Mouse (Mus musculus): ENCODE measurements around the gene Wbp1. TPM values are rescaled to one million over a fixed set of nuclear protein-coding genes. Genes with fewer than 3 reads are reported as not detected.

Wbp1 gene
- polyA plus RNA-seq, 1 experiment from 2014 or later = 113 TPM

GRCm38 (mm10) chr6:83136881-83137575 lies 15.7 kb upstream of the Wbp1 start:
- DNase-seq (ENCODE audit: low spot score) = peak; percentile 90
- Histone ChIP-seq H3K4me3 (peak overlapping the region; percentile 79), H3K4me1 (peaks cover 50% of the 10 kb centered on the region), H3K36me3 (no peaks in the 10 kb centered on the region), H3K27ac (peak overlapping the region; percentile 99), H3K9me3 (no peaks in the 10 kb centered on the region), H3K27me3 (ENCODE audit: insufficient read depth, poor library complexity, severe bottlenecking) (peaks cover 20% of the 10 kb centered on the region)
- under 1% methylated on average over 26 of the region's 26 CpGs for WGBS

DNA sequence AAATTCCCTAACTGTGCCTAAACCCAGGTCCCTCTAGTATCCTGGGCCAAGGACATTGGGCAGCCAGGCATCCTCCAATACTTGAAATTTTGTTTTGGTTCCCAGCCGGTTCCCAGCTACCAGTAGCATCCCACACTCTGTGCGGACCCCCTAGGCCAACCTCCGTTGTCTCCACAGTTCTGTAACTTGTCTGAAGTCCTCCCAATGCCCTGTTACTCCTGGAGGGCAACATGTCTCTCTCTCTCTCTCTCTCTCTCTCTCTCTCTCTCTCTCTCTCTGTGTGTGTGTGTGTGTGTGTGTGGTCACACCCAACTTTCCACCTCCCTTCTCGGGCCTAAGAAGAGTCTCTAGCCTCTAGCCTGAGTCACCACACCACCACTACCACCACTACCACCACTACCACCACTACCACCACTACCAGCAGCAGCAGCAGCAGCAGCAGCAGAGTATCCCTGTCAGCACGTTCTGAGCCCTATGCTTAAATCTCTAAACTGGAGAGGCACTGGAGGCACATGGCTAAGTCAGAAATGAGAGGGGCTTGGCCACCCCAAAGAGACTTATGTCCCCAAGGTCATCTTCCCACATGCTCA lies 15.0 kb upstream of the Wbp1 start:
- peaks cover 44% of the 10 kb centered on the region for H3K4me1 ChIP-seq
- peak overlapping the region; percentile 79 for H3K4me3 ChIP-seq
- no peaks in the 10 kb centered on the region for H3K9me3 ChIP-seq
- H3K27me3 ChIP-seq (ENCODE audit: insufficient read depth, poor library complexity, severe bottlenecking) = peaks cover 17% of the 10 kb centered on the region
- DNase-seq (ENCODE audit: low spot score) = no peak
- WGBS = 9% methylated on average over 5 of the region's 5 CpGs
- H3K36me3 ChIP-seq = no peaks in the 10 kb centered on the region
- H3K27ac ChIP-seq = peak overlapping the region; percentile 99

DNA sequence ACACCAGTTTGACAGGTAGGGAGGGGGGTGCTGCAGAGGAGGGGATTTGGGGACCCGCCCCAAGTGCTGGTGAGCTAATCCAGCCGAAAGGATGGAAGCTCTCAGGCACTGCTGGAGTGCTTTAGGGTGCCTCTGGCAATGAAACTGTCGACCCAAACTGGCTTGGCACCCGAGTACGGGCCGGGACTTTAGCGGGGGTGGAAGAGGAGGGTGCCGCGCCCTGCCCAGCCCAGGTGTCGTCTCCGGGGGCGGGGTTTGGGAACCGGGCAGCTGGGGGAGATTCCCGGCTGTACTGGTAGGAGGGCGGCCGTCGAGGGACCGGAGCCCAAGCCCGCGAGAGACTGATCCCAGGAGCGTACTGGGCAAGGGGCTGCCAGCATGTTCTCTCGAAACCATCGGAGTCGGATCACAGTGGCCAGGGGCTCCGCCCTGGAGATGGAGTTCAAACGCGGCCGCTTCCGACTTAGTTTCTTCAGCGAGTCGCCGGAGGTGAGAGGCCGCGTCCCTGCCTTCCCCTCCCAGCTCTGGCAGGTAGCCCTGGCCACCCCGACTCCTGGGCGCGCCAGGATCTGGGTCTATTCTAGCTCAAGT lies 14.3 kb upstream of the Wbp1 start:
- 4% methylated on average over 37 of the region's 37 CpGs for WGBS
- peaks cover 15% of the 10 kb centered on the region for H3K27me3 ChIP-seq (ENCODE audit: insufficient read depth, poor library complexity, severe bottlenecking)
- H3K27ac ChIP-seq = peak overlapping the region; percentile 99
- H3K9me3 ChIP-seq = no peaks in the 10 kb centered on the region
- peak overlapping the region; percentile 79 for H3K4me3 ChIP-seq
- H3K36me3 ChIP-seq = no peaks in the 10 kb centered on the region
- no peak for DNase-seq (ENCODE audit: low spot score)
- peaks cover 41% of the 10 kb centered on the region for H3K4me1 ChIP-seq

GRCm38 (mm10) chr6:83134951-83135513 lies 13.7 kb upstream of the Wbp1 start, which contains the start of gene Rtkn:
Rtkn (plus strand) TSS chr6:83135463.
- H3K9me3 ChIP-seq = no peaks in the 10 kb centered on the region
- peaks cover 41% of the 10 kb centered on the region for H3K4me1 ChIP-seq
- no peaks in the 10 kb centered on the region for H3K36me3 ChIP-seq
- WGBS = 57% methylated on average over 7 of the region's 7 CpGs
- H3K27ac ChIP-seq = peak within 1 kb of the TSS; percentile 99
- no peak for DNase-seq (ENCODE audit: low spot score)
- peak within 1 kb of the TSS; percentile 79 for H3K4me3 ChIP-seq
- H3K27me3 ChIP-seq (ENCODE audit: insufficient read depth, poor library complexity, severe bottlenecking) = peaks cover 15% of the 10 kb centered on the region

GRCm38 (mm10) chr6:83134226-83134625 lies 12.9 kb upstream of the Wbp1 start:
- Histone ChIP-seq H3K4me1 (peaks cover 38% of the 10 kb centered on the region), H3K27me3 (ENCODE audit: insufficient read depth, poor library complexity, severe bottlenecking) (peaks cover 15% of the 10 kb centered on the region), H3K36me3 (no peaks in the 10 kb centered on the region), H3K27ac (no peak overlapping the region), H3K4me3 (no peak overlapping the region), H3K9me3 (no peaks in the 10 kb centered on the region)
- WGBS = 70% methylated on average over 3 of the region's 3 CpGs
- no peak for DNase-seq (ENCODE audit: low spot score)

DNA sequence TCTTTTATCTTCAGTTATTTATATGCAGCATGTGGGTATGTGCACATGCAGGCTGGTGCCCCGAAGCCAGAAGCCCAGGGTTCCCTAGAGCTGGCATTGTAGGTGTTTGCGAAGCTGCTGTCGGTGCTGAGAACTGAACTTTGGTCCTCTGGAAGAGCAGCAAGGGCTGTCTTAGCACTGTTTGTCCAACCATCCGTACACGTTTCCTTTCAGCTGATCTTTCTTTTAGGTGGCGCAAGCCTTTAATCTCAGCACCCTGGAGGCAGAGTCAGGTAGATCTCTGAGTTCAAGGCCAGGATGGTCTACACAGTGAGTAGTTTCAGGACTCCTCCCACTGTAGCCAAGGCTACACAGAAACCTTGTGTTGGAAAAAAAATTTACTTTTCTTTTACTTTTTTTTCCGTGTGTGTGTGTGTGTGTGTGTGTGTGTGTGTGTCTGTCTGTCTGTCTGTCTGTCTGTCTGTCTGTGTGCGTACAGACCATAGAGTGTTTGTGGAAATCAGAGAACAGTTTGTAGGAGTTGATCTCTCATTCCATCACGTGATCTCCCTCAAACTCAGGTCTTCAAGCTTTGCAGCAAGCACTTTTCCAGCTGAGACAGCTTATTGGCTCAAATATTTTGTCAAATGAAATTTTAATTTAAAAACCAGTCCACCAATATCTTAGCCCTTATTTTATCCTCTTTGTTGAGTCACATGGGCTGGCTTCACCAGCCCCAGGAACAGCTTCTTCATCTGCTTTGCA lies 11.0 kb upstream of the Wbp1 start:
- peaks cover 15% of the 10 kb centered on the region for H3K27me3 ChIP-seq (ENCODE audit: insufficient read depth, poor library complexity, severe bottlenecking)
- DNase-seq (ENCODE audit: low spot score) = no peak
- peaks cover 21% of the 10 kb centered on the region for H3K4me1 ChIP-seq
- no peaks in the 10 kb centered on the region for H3K36me3 ChIP-seq
- no peak overlapping the region for H3K27ac ChIP-seq
- no peak overlapping the region for H3K4me3 ChIP-seq
- no peaks in the 10 kb centered on the region for H3K9me3 ChIP-seq
- WGBS = 82% methylated on average over 9 of the region's 9 CpGs

GRCm38 (mm10) chr6:83131469-83132034 lies 10.2 kb upstream of the Wbp1 start:
- H3K27me3 ChIP-seq (ENCODE audit: insufficient read depth, poor library complexity, severe bottlenecking) = peaks cover 15% of the 10 kb centered on the region
- DNase-seq (ENCODE audit: low spot score) = no peak
- H3K4me1 ChIP-seq = peaks cover 13% of the 10 kb centered on the region
- 76% methylated on average over 6 of the region's 6 CpGs for WGBS
- no peak overlapping the region for H3K4me3 ChIP-seq
- no peaks in the 10 kb centered on the region for H3K36me3 ChIP-seq
- no peaks in the 10 kb centered on the region for H3K9me3 ChIP-seq
- no peak overlapping the region for H3K27ac ChIP-seq

- no peak for DNase-seq (ENCODE audit: low spot score)
- H3K4me3 ChIP-seq = no peak overlapping the region
- 92% methylated on average over 5 of the region's 5 CpGs for WGBS
- no peaks in the 10 kb centered on the region for H3K27me3 ChIP-seq (ENCODE audit: insufficient read depth, poor library complexity, severe bottlenecking)
- no peak overlapping the region for H3K27ac ChIP-seq
- H3K4me1 ChIP-seq = peaks cover 24% of the 10 kb centered on the region
- no peaks in the 10 kb centered on the region for H3K9me3 ChIP-seq
- H3K36me3 ChIP-seq = no peaks in the 10 kb centered on the region
These were observed 6.1 kb upstream of the Wbp1 start for GRCm38 (mm10) chr6:83127419-83127818.

- no peak for DNase-seq (ENCODE audit: low spot score)
- H3K4me3 ChIP-seq = peak within 1 kb of the TSS; percentile 78
- 30% methylated on average over 5 of the region's 5 CpGs for WGBS
- peaks cover 37% of the 10 kb centered on the region for H3K4me1 ChIP-seq
- no peaks in the 10 kb centered on the region for H3K27me3 ChIP-seq (ENCODE audit: insufficient read depth, poor library complexity, severe bottlenecking)
- H3K27ac ChIP-seq = peak within 1 kb of the TSS; percentile 90
- no peaks in the 10 kb centered on the region for H3K9me3 ChIP-seq
- no peaks in the 10 kb centered on the region for H3K36me3 ChIP-seq
These were observed 4.0 kb upstream of the Wbp1 start, which contains the start of gene Ino80b for GRCm38 (mm10) chr6:83125331-83125730. Ino80b (minus strand) TSS chr6:83125431.

- WGBS = under 1% methylated on average over 30 of the region's 30 CpGs
- DNase-seq (ENCODE audit: low spot score) = peak; percentile 95
- Histone ChIP-seq H3K27me3 (ENCODE audit: insufficient read depth, poor library complexity, severe bottlenecking) (no peaks in the 10 kb centered on the region), H3K4me3 (peak overlapping the region; percentile 78), H3K27ac (peak overlapping the region; percentile 90), H3K9me3 (no peaks in the 10 kb centered on the region), H3K36me3 (no peaks in the 10 kb centered on the region), H3K4me1 (peaks cover 42% of the 10 kb centered on the region)
These were observed 3.5 kb upstream of the Wbp1 start for GRCm38 (mm10) chr6:83124851-83125312.

- Histone ChIP-seq H3K4me3 (peak overlapping the region; percentile 91; the same call in 1 of the 2 replicates), H3K4me1 (peaks cover 50% of the 10 kb centered on the region), H3K27ac (no peak overlapping the region), H3K36me3 (peaks cover 18% of the 10 kb centered on the region), H3K27me3 (ENCODE audit: insufficient read depth, poor library complexity, severe bottlenecking) (no peaks in the 10 kb centered on the region), H3K9me3 (no peaks in the 10 kb centered on the region)
- DNase-seq (ENCODE audit: low spot score) = no peak
- WGBS = 88% methylated on average over 5 of the region's 5 CpGs
These were observed 1.6 kb upstream of the Wbp1 start for GRCm38 (mm10) chr6:83122961-83123360.
